Mouse (Mus musculus) monocyte, adult 5-6 weeks (primary cell): Measurements from ENCODE around the gene Foxp1. TPM values are rescaled to one million over a fixed set of nuclear protein-coding genes. Genes with fewer than 3 reads are reported as not detected.

Experiments used
- ATAC-seq: fragments of 153-309, 156-312 bp; replicated peaks from 2 replicates; pipeline ENCODE4 v1.8.0; 2017; ENCODE audit warnings: mild to moderate bottlenecking; ENCODE audit not compliant: low TSS enrichment, insufficient number of reproducible peaks, severe bottlenecking, poor library complexity, low FRiP score
- total RNA-seq: library from RNA; stranded (forward); fragments of 200-1000, 200-491, 200-594 nt; gene quantifications from 3 replicates; pipeline ENCODE4 v1.2.3, GENCODE M21; 2017

The Foxp1 gene
- total RNA-seq, 1 experiment from 2014 or later: 75.1 TPM

- no peak for ATAC-seq
These were observed 401.4 kb downstream of the Foxp1 start for GRCm38 (mm10) chr6:99120776-99121766.

- no peak for ATAC-seq
These were observed 404.0 kb downstream of the Foxp1 start for GRCm38 (mm10) chr6:99118534-99118933.

DNA sequence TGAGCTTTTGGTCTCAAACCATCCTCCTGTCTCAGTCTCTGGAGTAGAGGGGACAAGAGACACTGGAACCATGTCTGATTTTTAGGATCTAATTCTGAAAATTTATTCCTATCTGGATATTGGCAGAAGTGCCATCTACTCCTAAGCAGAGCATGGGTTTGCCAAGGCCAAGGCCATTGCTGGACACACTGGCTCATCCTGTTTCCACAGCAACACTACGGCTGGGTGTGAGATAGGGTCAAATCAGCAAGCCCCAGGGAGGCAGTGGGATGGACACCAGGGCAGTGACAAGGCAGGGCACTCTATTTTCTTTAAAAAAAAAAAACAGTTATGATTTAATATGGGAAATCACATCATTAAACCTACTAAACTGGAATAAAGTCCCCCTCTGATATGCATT, 405.1 kb downstream of the Foxp1 start:
- ATAC-seq: no peak

GRCm38 (mm10) chr6:99111856-99112255, 410.7 kb downstream of the Foxp1 start:
- ATAC-seq: no peak

- ATAC-seq: no peak
These were observed 414.1 kb downstream of the Foxp1 start for GRCm38 (mm10) chr6:99108417-99108816.

GRCm38 (mm10) chr6:99107674-99108073, 414.8 kb downstream of the Foxp1 start:
- ATAC-seq: no peak

DNA sequence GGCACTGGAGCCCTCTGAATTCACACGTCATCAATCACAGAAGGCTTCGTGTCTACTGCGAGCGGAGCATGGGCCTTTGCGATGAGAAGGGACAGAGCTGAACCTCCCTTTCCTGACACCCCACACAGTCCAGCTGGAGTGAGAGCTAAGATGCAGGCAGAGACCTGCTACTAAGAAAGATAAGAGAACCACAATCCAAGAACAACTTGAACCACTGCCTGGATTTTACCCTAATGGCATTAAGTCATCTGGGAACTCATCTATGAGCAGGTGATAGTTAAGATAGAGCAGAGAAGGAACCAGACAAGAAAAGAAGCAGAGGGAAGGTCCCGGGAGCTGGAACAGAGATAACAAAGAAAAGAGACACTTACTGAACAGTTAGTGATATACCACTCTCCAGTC, 415.4 kb downstream of the Foxp1 start:
- ATAC-seq: no peak

- no peak for ATAC-seq
These were observed 416.5 kb downstream of the Foxp1 start for GRCm38 (mm10) chr6:99105979-99106378.

- ATAC-seq: no peak
These were observed 418.1 kb downstream of the Foxp1 start for GRCm38 (mm10) chr6:99104446-99104845.

- no peak for ATAC-seq
These were observed 418.6 kb downstream of the Foxp1 start for GRCm38 (mm10) chr6:99103911-99104310.

DNA sequence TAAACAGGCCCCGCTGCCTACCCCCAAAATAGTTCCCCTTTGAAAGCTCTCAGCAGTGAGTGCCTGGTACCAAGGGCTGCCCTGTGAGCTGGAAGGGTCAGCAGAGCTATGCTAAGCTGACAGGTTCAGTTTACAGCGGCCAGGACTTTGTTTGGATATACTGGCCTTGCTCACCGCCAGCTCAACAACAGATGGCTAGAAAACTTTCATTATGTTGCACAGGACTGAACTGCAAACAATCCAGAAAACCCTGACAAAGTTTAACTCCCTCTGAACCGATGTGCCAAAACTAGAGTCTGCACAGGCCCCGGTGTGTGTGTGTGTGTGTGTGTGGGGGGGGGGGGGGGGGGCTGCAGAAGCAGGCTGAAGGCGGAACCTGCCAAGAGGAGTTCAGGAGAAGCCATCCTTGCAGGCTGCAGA, 421.0 kb downstream of the Foxp1 start:
- no peak for ATAC-seq

- ATAC-seq: no peak
These were observed 422.2 kb downstream of the Foxp1 start for GRCm38 (mm10) chr6:99100331-99100730.

DNA sequence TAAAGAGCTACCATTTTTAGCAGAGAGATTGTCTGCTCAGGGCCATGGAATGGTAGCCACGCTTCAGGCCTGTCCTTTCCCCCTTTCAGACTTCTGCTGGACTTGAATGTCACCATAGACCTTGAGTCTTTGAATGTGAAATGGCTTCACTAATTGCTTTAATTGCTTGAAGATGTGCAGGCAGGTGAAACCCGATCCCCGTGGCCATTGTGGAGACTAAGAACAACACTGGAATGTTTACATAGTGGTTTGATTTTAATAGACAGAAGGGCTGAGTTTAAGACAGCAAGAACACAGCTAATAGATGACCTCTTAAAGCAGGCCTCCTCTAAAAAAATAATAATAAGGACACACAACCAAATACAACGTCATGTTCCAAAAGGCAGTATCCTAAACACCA, 422.7 kb downstream of the Foxp1 start:
- ATAC-seq: no peak

DNA sequence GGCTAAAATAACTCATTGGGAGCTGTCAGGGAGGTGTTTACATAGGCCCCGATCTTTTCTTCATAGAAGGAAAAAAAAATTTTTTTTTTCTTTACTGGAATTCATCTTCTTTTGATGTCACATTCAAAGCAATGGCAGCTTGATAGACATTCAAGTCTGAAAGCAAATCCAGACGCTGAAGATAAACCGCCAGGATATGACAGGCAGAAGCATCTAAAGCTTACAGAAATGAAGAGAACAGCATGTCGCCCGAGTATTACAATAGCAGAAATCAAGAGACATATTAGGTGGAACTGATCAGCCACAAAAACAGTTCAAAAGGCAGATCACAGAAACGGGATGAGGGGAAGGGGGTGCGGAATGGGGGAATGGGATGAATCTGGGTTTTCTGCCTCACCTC, 425.3 kb downstream of the Foxp1 start:
- no peak for ATAC-seq

GRCm38 (mm10) chr6:99096776-99097166, 425.8 kb downstream of the Foxp1 start:
- ATAC-seq: no peak

- ATAC-seq: peak; percentile 75
These were observed 426.3 kb downstream of the Foxp1 start for GRCm38 (mm10) chr6:99096105-99096775.

DNA sequence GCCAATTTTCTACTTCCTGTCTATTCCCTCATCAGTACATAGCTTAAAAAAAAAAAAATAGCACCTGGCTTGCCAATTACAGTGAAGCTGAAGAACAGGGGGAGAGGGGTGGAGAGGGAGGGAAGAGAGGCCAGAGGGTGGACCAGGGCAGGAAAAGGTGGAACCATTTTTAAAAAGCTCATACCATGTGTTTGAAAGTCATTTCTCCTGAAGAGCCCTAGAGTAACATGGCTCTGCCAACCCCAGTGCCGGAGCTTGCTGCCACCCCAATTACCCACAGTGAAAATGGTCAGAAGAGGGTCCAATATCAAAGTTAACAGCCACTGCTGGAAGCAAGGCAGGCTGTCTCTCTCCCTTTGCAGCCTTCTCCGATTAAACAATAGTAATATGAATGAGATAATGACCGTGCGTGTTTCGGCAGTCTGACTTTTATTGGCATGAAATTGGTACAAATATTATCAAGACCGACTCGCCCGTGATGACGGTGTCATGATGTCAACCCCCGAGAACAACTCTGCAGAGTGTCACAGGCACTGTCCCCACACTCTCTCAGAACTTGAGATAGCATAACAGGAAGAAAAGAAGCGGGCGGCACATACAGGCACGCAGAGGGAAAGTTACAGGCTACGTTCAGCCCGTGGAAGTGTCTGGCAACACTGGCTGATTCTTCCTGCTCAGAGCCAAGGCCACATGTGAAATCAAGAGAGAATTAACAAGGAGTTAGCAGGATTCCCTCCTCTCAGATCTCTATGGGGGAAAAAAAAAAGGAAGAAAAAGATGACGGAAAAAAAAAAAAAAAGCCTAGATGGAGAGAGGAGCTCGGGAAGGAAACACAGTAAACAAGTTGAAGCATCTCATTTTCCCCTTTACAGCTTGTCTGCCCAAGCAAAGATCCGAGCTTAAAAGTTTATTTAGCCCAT, 427.1 kb downstream of the Foxp1 start:
- peak; percentile 37; the same call in 1 of the 2 replicates for ATAC-seq

DNA sequence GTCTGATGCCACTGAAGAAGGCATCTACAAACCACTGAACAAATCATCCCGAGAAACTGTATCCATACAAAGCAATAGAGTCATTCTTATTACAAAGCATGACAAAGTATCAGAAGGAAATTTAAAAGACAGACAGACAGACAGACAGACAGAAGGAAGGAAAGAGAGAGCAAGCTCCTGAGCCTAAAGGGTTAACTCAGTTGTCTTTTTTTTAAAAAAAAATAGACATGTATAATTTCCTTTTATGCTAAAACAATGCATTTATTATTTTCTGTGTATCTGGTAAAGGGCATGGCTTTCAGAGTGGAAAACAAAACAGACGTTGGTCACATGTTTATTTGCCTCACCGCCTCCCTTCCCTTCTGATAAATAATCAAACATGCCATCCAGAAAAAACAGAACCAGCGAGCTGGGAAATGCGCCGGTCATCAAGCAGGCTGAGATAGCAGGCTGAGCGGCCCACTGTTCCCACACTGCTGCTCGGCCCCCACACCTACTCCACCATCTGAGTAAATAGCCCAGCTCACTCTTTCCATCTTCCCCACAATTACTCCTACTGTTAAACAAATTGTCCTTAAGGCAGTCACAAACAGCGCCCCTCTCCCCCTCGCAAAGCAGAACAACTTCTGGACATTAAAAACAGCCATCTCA, 428.1 kb downstream of the Foxp1 start:
- ATAC-seq: no peak
